Mouse (Mus musculus) heart, postnatal 4 days (tissue): Measurements from ENCODE around the gene Fhod1. TPM values are rescaled to one million over a fixed set of nuclear protein-coding genes. Genes with fewer than 3 reads are reported as not detected.
"Not testable (repeated sequence)": the region's sequence is repeated elsewhere in the genome, so short reads cannot be mapped to it uniquely, and the experiment has no call there.

ENCODE experiments used
- DNase-seq: peaks from one replicate; pipeline ENCODE4 v3.0.0; 2021
- microRNA-seq, 2 experiments: library from miRNA; unstranded; fragments of <30 nt; microRNA quantifications; one replicate each; pipeline ENCODE4 v1.2.0; 2021 to 2022
- total RNA-seq, 2 experiments: library from RNA; stranded (reverse); gene quantifications; 2 replicates each; pipeline ENCODE4 v1.2.3; 2021

The Fhod1 gene
- total RNA-seq, 2 experiments from 2014 or later, result 9.0 to 10.4 TPM

GRCm38 (mm10) chr8:105294776-105295175 is 53.0 kb downstream of the Fhod1 start:
- DNase-seq, result no peak

- no peak for DNase-seq
These were observed 54.3 kb downstream of the Fhod1 start for GRCm38 (mm10) chr8:105293405-105293804.

GRCm38 (mm10) chr8:105292471-105292870 is 55.3 kb downstream of the Fhod1 start:
- DNase-seq, result no peak

- not testable (repeated sequence) for DNase-seq
These were observed 56.0 kb downstream of the Fhod1 start for GRCm38 (mm10) chr8:105291802-105292201.

GRCm38 (mm10) chr8:105291364-105291763 is 56.4 kb downstream of the Fhod1 start:
- not testable (repeated sequence) for DNase-seq

GRCm38 (mm10) chr8:105290554-105291314 is 57.0 kb downstream of the Fhod1 start:
- DNase-seq, result peak; percentile 97

- peak; percentile 62 for DNase-seq
These were observed 57.8 kb downstream of the Fhod1 start, which contains the start of gene 4931428F04Rik for GRCm38 (mm10) chr8:105289805-105290460. Gene 4931428F04Rik (minus strand): TSS chr8:105289864.

GRCm38 (mm10) chr8:105288958-105289732 is 58.6 kb downstream of the Fhod1 start:
- peak; percentile 94 for DNase-seq

- DNase-seq, result no peak
These were observed 59.5 kb downstream of the Fhod1 start for GRCm38 (mm10) chr8:105288231-105288630.

GRCm38 (mm10) chr8:105286907-105287306 is 60.8 kb downstream of the Fhod1 start:
- DNase-seq, result no peak

- DNase-seq, result no peak
These were observed 62.2 kb downstream of the Fhod1 start for GRCm38 (mm10) chr8:105285514-105285913.

GRCm38 (mm10) chr8:105283074-105283473 is 64.7 kb downstream of the Fhod1 start:
- DNase-seq, result peak; percentile 58

GRCm38 (mm10) chr8:105282239-105282638 is 65.5 kb downstream of the Fhod1 start:
- DNase-seq, result no peak

GRCm38 (mm10) chr8:105281821-105282220 is 65.9 kb downstream of the Fhod1 start:
- no peak for DNase-seq

GRCm38 (mm10) chr8:105280567-105280966 is 67.2 kb downstream of the Fhod1 start:
- no peak for DNase-seq

Small RNAs within 50 kb of the gene (microRNA-seq; reads per million reads assigned to microRNA genes)
- 0 reads per million in 2 experiments for gene Gm27320
- gene Mir328, result 1,168 to 1,370 reads per million in 2 experiments

Other genes with a start within 250 kb of the Fhod1 start
- not detected for gene Ces4a, start 216.2 kb downstream of the Fhod1 start, total RNA-seq
- gene Cbfb, start 177.3 kb downstream of the Fhod1 start, total RNA-seq, result 10 to 100 TPM; 44.7 to 46.9 TPM
- gene D230025D16Rik, start 122.8 kb downstream of the Fhod1 start, total RNA-seq, result 10 to 100 TPM; 14.3 to 16.7 TPM
- gene B3gnt9, start 92.8 kb downstream of the Fhod1 start, total RNA-seq, result 1 to 10 TPM; 9.0 TPM
- gene Tradd, start 83.3 kb downstream of the Fhod1 start, total RNA-seq, result 10 to 100 TPM in 1 of 2 experiments, 1 to 10 TPM in 1; 9.4 to 10.1 TPM
- gene Fbxl8, start 83.3 kb downstream of the Fhod1 start, total RNA-seq, result 1 to 10 TPM; 3.7 TPM
- gene Hsf4, start 78.2 kb downstream of the Fhod1 start, total RNA-seq, result 1 to 10 TPM in 1 of 2 experiments, under 1 TPM in 1; 0.81 to 1.5 TPM
- 10 to 100 TPM in 1 of 2 experiments, 1 to 10 TPM in 1; 9.9 to 11.0 TPM for gene Nol3, start 71.8 kb downstream of the Fhod1 start, total RNA-seq
- 1 to 10 TPM; 6.0 to 7.5 TPM for gene 4931428F04Rik, start 58.1 kb downstream of the Fhod1 start, total RNA-seq
- 10 to 100 TPM; 11.2 to 15.6 TPM for gene Exoc3l, start 51.9 kb downstream of the Fhod1 start, total RNA-seq
- gene E2f4, start 50.3 kb downstream of the Fhod1 start, total RNA-seq, result 10 to 100 TPM; 29.5 to 32.4 TPM
- 1 to 10 TPM; 1.5 to 2.1 TPM for gene Elmo3, start 42.4 kb downstream of the Fhod1 start, total RNA-seq
- 1 to 10 TPM; 2.5 to 2.7 TPM for gene Lrrc29, start 21.7 kb downstream of the Fhod1 start, total RNA-seq
- gene Tmem208, start 21.6 kb downstream of the Fhod1 start, total RNA-seq, result 10 to 100 TPM; 29.8 to 32.3 TPM
- 1 to 10 TPM; 3.3 to 3.5 TPM for gene Slc9a5, start 890 bp upstream of the Fhod1 start, total RNA-seq
- under 1 TPM in 1 of 2 experiments, not detected in 1; 0.17 TPM for gene Plekhg4, start 25.3 kb upstream of the Fhod1 start, total RNA-seq
- gene Kctd19, start 65.5 kb upstream of the Fhod1 start, total RNA-seq, result not detected
- gene Lrrc36, start 65.6 kb upstream of the Fhod1 start, total RNA-seq, result under 1 TPM; 0.50 to 0.93 TPM
- 10 to 100 TPM; 44.4 to 46.1 TPM for gene Tppp3, start 123.6 kb upstream of the Fhod1 start, total RNA-seq
- gene Zdhhc1, start 148.9 kb upstream of the Fhod1 start, total RNA-seq, result 10 to 100 TPM; 14.6 to 15.9 TPM
- under 1 TPM; 0.43 to 0.52 TPM for gene Hsd11b2, start 170.8 kb upstream of the Fhod1 start, total RNA-seq
- 10 to 100 TPM; 58.2 to 59.5 TPM for gene Atp6v0d1, start 218.1 kb upstream of the Fhod1 start, total RNA-seq